In the genomic region with DNA sequence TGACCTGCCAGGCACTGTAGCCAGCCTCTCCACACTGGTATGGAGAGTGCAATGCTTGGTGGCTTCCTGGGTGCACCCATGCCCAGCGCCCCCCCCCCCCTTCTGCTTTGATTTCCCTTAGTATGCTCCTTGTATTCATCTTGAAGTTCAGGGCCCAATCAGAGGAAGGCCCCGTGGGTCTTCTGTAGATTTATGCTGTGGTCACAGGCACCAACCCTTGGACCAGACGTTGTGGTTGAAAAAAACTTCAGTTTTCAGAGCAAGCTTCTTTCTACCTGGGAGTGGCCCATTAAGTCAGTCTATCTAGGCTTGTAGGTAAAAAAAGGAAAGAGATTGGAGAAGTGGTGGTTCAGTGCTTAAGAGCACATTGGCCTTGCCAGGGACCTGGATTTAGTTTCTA, we compare ENCODE assay signal across 8 mouse cellular contexts. TPM values are rescaled to one million over a fixed set of nuclear protein-coding genes. Genes with fewer than 3 reads are reported as not detected.
DNase-seq lines count a peak whose midpoint lies in the region; ATAC-seq and TF ChIP-seq lines count a peak whose summit lies in the region.

No protein-coding gene starts in this region.

- H3K36me3 ChIP-seq in kidney, embryonic 14.5 days (ENCODE audit: control insufficient read depth, insufficient read depth, low read length): peaks cover 10% of the 10 kb centered on the region
- 0 out of 2 replicates have a peak, but pooled peaks cover 5% of the 10 kb centered on the region for H3K36me3 ChIP-seq in hindbrain, postnatal 0 days (ENCODE audit: insufficient read depth, low read length)
- H3K36me3 ChIP-seq in midbrain, embryonic 15.5 days (replicated peaks): peaks cover 4% of the 10 kb centered on the region

- peaks cover 22% of the 10 kb centered on the region for H3K4me1 ChIP-seq in kidney, embryonic 14.5 days (ENCODE audit: control insufficient read depth, insufficient read depth, low read length)
- peaks cover 3% of the 10 kb centered on the region; the same call in 1 of the 2 replicates for H3K4me1 ChIP-seq in hindbrain, postnatal 0 days (ENCODE audit: insufficient read depth, low read length)
- peaks cover 38% of the 10 kb centered on the region for H3K4me1 ChIP-seq in midbrain, embryonic 15.5 days

- WGBS in kidney, embryonic 14.5 days: 7% methylated on average over 3 of the region's 3 CpGs
- WGBS in hindbrain, postnatal 0 days: 12% methylated on average over 3 of the region's 3 CpGs
- 11% methylated on average over 3 of the region's 3 CpGs for WGBS in midbrain, embryonic 15.5 days

- no peak overlapping the region; the same call in 1 of the 2 replicates for H3K27ac ChIP-seq in kidney, embryonic 14.5 days (ENCODE audit: low read depth, low read length)
- H3K27ac ChIP-seq in hindbrain, postnatal 0 days: no peak overlapping the region
- H3K27ac ChIP-seq in midbrain, embryonic 15.5 days: no peak overlapping the region
- H3K27ac ChIP-seq in layer of hippocampus, adult 2 months: no peak overlapping the region

- no peak for ATAC-seq in kidney, embryonic 14.5 days (ENCODE audit: low FRiP score, low TSS enrichment)
- ATAC-seq in hindbrain, postnatal 0 days: no peak
- no peak for ATAC-seq in midbrain, embryonic 15.5 days (replicated peaks)

- no peaks in the 10 kb centered on the region for H3K27me3 ChIP-seq in kidney, embryonic 14.5 days (ENCODE audit: control insufficient read depth, insufficient read depth, low read length)
- no peaks in the 10 kb centered on the region for H3K27me3 ChIP-seq in hindbrain, postnatal 0 days (ENCODE audit: insufficient read depth, low read length)
- H3K27me3 ChIP-seq in midbrain, embryonic 15.5 days (replicated peaks): no peaks in the 10 kb centered on the region

- peak overlapping the region; percentile 73 for H3K9ac ChIP-seq in kidney, embryonic 14.5 days (ENCODE audit: low read depth, low read length)
- no peak overlapping the region for H3K9ac ChIP-seq in hindbrain, postnatal 0 days (replicated peaks; ENCODE audit: low read length)
- no peak overlapping the region for H3K9ac ChIP-seq in midbrain, embryonic 15.5 days

- peak overlapping the region; percentile 68 for H3K4me3 ChIP-seq in kidney, embryonic 14.5 days (ENCODE audit: low read length)
- H3K4me3 ChIP-seq in hindbrain, postnatal 0 days (ENCODE audit: low read length): 0 out of 2 replicates have a peak overlapping the region, but pooled peaks have one; percentile 49
- no peak overlapping the region for H3K4me3 ChIP-seq in midbrain, embryonic 15.5 days
- H3K4me3 ChIP-seq in layer of hippocampus, adult 2 months: no peak overlapping the region

- no peaks in the 10 kb centered on the region for H3K9me3 ChIP-seq in kidney, embryonic 14.5 days (ENCODE audit: control insufficient read depth, low read length)
- no peaks in the 10 kb centered on the region for H3K9me3 ChIP-seq in hindbrain, postnatal 0 days (ENCODE audit: low read length)
- no peaks in the 10 kb centered on the region for H3K9me3 ChIP-seq in midbrain, embryonic 15.5 days

- peak overlapping the region; percentile 86 for H3K4me2 ChIP-seq in kidney, embryonic 14.5 days (replicated peaks; ENCODE audit: low read depth, low read length)
- peak overlapping the region; percentile 85 for H3K4me2 ChIP-seq in hindbrain, postnatal 0 days (ENCODE audit: low read depth, low read length)
- peak overlapping the region; percentile 97; the same call in 1 of the 2 replicates for H3K4me2 ChIP-seq in midbrain, embryonic 15.5 days

- DNase-seq in kidney, postnatal 25 days: no peak
- DNase-seq in NIH3T3 (ENCODE audit: low read depth): peak; percentile 25
- no peak for DNase-seq in hindbrain, postnatal 0 days (ENCODE audit: low spot score)
- DNase-seq in left cerebral cortex, adult 18-20 months (ENCODE audit: low spot score in 2 of 2): no peak
- DNase-seq in cerebellum, postnatal 14 days: no peak
- no peak for DNase-seq in layer of hippocampus, adult 2 months (ENCODE audit: low spot score in 2 of 2)

- no peak for TF ChIP-seq CTCF in hindbrain, postnatal 0 days (IDR thresholded peaks at IDR 0.05; ENCODE audit: low read depth)
- no peak for TF ChIP-seq CTCF in layer of hippocampus, adult 2 months (conservative IDR thresholded peaks at IDR 0.05)

RNA-seq across cellular contexts. Expression of gene Set, which starts 6.6 kb away (rescaled TPM):
- polyA plus RNA-seq in kidney, embryonic 14.5 days (2014; fragmentation: Nextera tagmentation; extraction: Ambion mirVana): 647 and 702 TPM in 2 replicates
- total RNA-seq in hindbrain, postnatal 0 days (2014; rRNA removed): 149 and 188 TPM in 2 replicates
- 332 and 334 TPM in 2 replicates for polyA plus RNA-seq in hindbrain, postnatal 0 days (2015; fragmentation: Nextera tagmentation; extraction: Ambion mirVana)
- 338 and 355 TPM in 2 replicates for polyA plus RNA-seq in midbrain, embryonic 15.5 days (2015; fragmentation: Nextera tagmentation; extraction: Ambion mirVana)
- total RNA-seq in left cerebral cortex, adult 18-20 months (2021): 100 to 1,000 TPM; 191 to 199 TPM
- 100 to 1,000 TPM; 171 to 197 TPM for total RNA-seq in layer of hippocampus, adult 2 months (2021)

RNA-seq across cellular contexts. Expression of gene Pkn3, which starts 13.7 kb away (rescaled TPM):
- polyA plus RNA-seq in kidney, embryonic 14.5 days (2014; fragmentation: Nextera tagmentation; extraction: Ambion mirVana): 7.8 and 9.1 TPM in 2 replicates
- 1.2 and 4.5 TPM in 2 replicates for total RNA-seq in hindbrain, postnatal 0 days (2014; rRNA removed)
- polyA plus RNA-seq in hindbrain, postnatal 0 days (2015; fragmentation: Nextera tagmentation; extraction: Ambion mirVana): 0.99 and 1.0 TPM in 2 replicates
- polyA plus RNA-seq in midbrain, embryonic 15.5 days (2015; fragmentation: Nextera tagmentation; extraction: Ambion mirVana): 1.8 and 1.9 TPM in 2 replicates
- 1 to 10 TPM; 3.8 TPM for total RNA-seq in left cerebral cortex, adult 18-20 months (2021)
- total RNA-seq in layer of hippocampus, adult 2 months (2021): 1 to 10 TPM; 1.7 to 2.1 TPM

RNA-seq across cellular contexts. Expression of gene Wdr34, which starts 15.1 kb away (rescaled TPM):
- polyA plus RNA-seq in kidney, embryonic 14.5 days (2014; fragmentation: Nextera tagmentation; extraction: Ambion mirVana): 41.2 and 42.6 TPM in 2 replicates
- total RNA-seq in hindbrain, postnatal 0 days (2014; rRNA removed): 87.4 and 87.7 TPM in 2 replicates
- polyA plus RNA-seq in hindbrain, postnatal 0 days (2015; fragmentation: Nextera tagmentation; extraction: Ambion mirVana): 64.5 and 66.5 TPM in 2 replicates
- polyA plus RNA-seq in midbrain, embryonic 15.5 days (2015; fragmentation: Nextera tagmentation; extraction: Ambion mirVana): 86.7 and 88.7 TPM in 2 replicates
- total RNA-seq in left cerebral cortex, adult 18-20 months (2021): 10 to 100 TPM; 39.5 to 45.2 TPM
- 10 to 100 TPM; 37.3 to 37.4 TPM for total RNA-seq in layer of hippocampus, adult 2 months (2021)

RNA-seq across cellular contexts. Expression of gene Zdhhc12, which starts 29.7 kb away (rescaled TPM):
- polyA plus RNA-seq in kidney, embryonic 14.5 days (2014; fragmentation: Nextera tagmentation; extraction: Ambion mirVana): 36.3 and 40.9 TPM in 2 replicates
- 25.4 and 35.0 TPM in 2 replicates for total RNA-seq in hindbrain, postnatal 0 days (2014; rRNA removed)
- polyA plus RNA-seq in hindbrain, postnatal 0 days (2015; fragmentation: Nextera tagmentation; extraction: Ambion mirVana): 30.2 and 32.2 TPM in 2 replicates
- 20.5 and 21.0 TPM in 2 replicates for polyA plus RNA-seq in midbrain, embryonic 15.5 days (2015; fragmentation: Nextera tagmentation; extraction: Ambion mirVana)
- total RNA-seq in left cerebral cortex, adult 18-20 months (2021): 1 to 10 TPM; 6.1 to 6.7 TPM
- 1 to 10 TPM; 7.6 to 9.1 TPM for total RNA-seq in layer of hippocampus, adult 2 months (2021)

Comparison
In these comparisons a context has a peak if more than half of its experiments do, and no peak if none do; other contexts are left out.
1. H3K4me3 ChIP-seq: peak in kidney, embryonic 14.5 days (single experiment) and hindbrain, postnatal 0 days (single experiment); none in midbrain, embryonic 15.5 days (single experiment) and layer of hippocampus, adult 2 months (single experiment).
2. Peak in every context shown above with its lines, with median percentiles within 50 percentile points of each other: H3K4me2 ChIP-seq.